29 mouse cellular contexts compared by ENCODE assay signal in genomic region chr5:107681300-107681699, GRCm38 (mm10). TPM values are rescaled to one million over a fixed set of nuclear protein-coding genes. Genes with fewer than 3 reads are reported as not detected.
A peak's percentile ranks its signal among the peaks of the same experiment; 100 is the strongest.
DNase-seq lines count a peak whose midpoint lies in the region; ATAC-seq and TF ChIP-seq lines count a peak whose summit lies in the region.
"Had no signal": no experiment of that assay in that cellular context is flagged by ENCODE, and none has a peak within 500 bp of the region (broad histone marks: within the 10 kb centered on the region; RNA-seq: fewer than 3 reads in every experiment).

No protein-coding gene starts in this region.

- TF ChIP-seq CTCF in kidney, adult 2 months (conservative IDR thresholded peaks at IDR 0.05; ENCODE audit: insufficient read depth, insufficient read length, low read depth, low read length) = no peak

- H3K27ac ChIP-seq in hindbrain, embryonic 12.5 days = no peak overlapping the region
- H3K27ac ChIP-seq in kidney, adult 2 months (ENCODE audit: insufficient read depth, low read depth, low read length) = no peak overlapping the region
- H3K27ac ChIP-seq: embryonic facial prominence, embryonic 10.5 days; embryonic facial prominence, embryonic 13.5 days; forebrain, embryonic 13.5 days; gastrocnemius, adult 2 months; heart, embryonic 15.5 days; hindbrain, embryonic 15.5 days had no signal

- H3K4me2 ChIP-seq in hindbrain, embryonic 12.5 days (replicated peaks) = no peak overlapping the region
- H3K4me2 ChIP-seq: embryonic facial prominence, embryonic 13.5 days; forebrain, embryonic 13.5 days; heart, embryonic 12.5 days; heart, embryonic 15.5 days; hindbrain, embryonic 15.5 days had no signal

- DNase-seq in A20 (ENCODE audit: low read depth, low spot score) = peak; percentile 41
- DNase-seq in frontal cortex, postnatal 10 days (ENCODE audit: low spot score in 2 of 2) = no peak
- no peak for DNase-seq in kidney, adult 2 months
- DNase-seq: adrenal gland, postnatal 10 days; adrenal gland, postnatal 36 days; cerebellum, adult 18-20 months; cerebellum, adult 9-10 months; cerebellum, postnatal 14 days; embryo, embryonic 11 days; gastrocnemius, adult 2 months; gastrocnemius, postnatal 14 days; heart, adult 18-20 months; heart, postnatal 10 days; heart, postnatal 36 days had no signal

- peak; percentile 46 for ATAC-seq in common myeloid progenitor, adult 5-6 weeks (replicated peaks; ENCODE audit: low read depth, poor library complexity, severe bottlenecking)
- ATAC-seq in megakaryocyte, adult 5-6 weeks (ENCODE audit: poor library complexity, severe bottlenecking) = peak; percentile 54
- ATAC-seq in hindbrain, embryonic 12.5 days (ENCODE audit: low FRiP score) = no peak
- ATAC-seq: forebrain, embryonic 13.5 days; forebrain, embryonic 16.5 days; intestine, postnatal 0 days; Patski had no signal

- no peaks in the 10 kb centered on the region for H3K9me3 ChIP-seq in hindbrain, embryonic 12.5 days (replicated peaks)
- H3K9me3 ChIP-seq: embryonic facial prominence, embryonic 10.5 days; embryonic facial prominence, embryonic 13.5 days; forebrain, embryonic 13.5 days; G1E; heart, embryonic 12.5 days; heart, embryonic 15.5 days; hindbrain, embryonic 15.5 days had no signal

- no peak overlapping the region for H3K4me3 ChIP-seq in hindbrain, embryonic 12.5 days
- no peak overlapping the region for H3K4me3 ChIP-seq in kidney, adult 2 months (ENCODE audit: insufficient read depth, low read depth, low read length)
- H3K4me3 ChIP-seq: embryonic facial prominence, embryonic 10.5 days; embryonic facial prominence, embryonic 13.5 days; erythroblast, embryonic 14.5 days; forebrain, embryonic 13.5 days; gastrocnemius, adult 2 months; heart, embryonic 12.5 days; heart, embryonic 15.5 days; hindbrain, embryonic 15.5 days had no signal

- WGBS in hindbrain, embryonic 12.5 days = 76% methylated on average over 5 of the region's 5 CpGs
- WGBS in kidney, adult 2 months = 72% methylated on average over 5 of the region's 5 CpGs

- H3K9ac ChIP-seq in hindbrain, embryonic 12.5 days = no peak overlapping the region
- H3K9ac ChIP-seq: embryonic facial prominence, embryonic 13.5 days; forebrain, embryonic 13.5 days; heart, embryonic 12.5 days; heart, embryonic 15.5 days; hindbrain, embryonic 15.5 days had no signal

- H3K36me3 ChIP-seq in hindbrain, embryonic 12.5 days = no peaks in the 10 kb centered on the region
- H3K36me3 ChIP-seq in kidney, adult 2 months (ENCODE audit: control insufficient read depth, insufficient read depth, low read length) = no peaks in the 10 kb centered on the region
- H3K36me3 ChIP-seq: embryonic facial prominence, embryonic 10.5 days; embryonic facial prominence, embryonic 13.5 days; G1E; heart, embryonic 12.5 days; heart, embryonic 15.5 days; hindbrain, embryonic 15.5 days had no signal

- no peak for TF ChIP-seq POLR2A in kidney, adult 2 months (IDR thresholded peaks at IDR 0.05; ENCODE audit: low read depth, low read length)

- no peaks in the 10 kb centered on the region for H3K27me3 ChIP-seq in hindbrain, embryonic 12.5 days
- no peaks in the 10 kb centered on the region for H3K27me3 ChIP-seq in kidney, adult 2 months (replicated peaks; ENCODE audit: control insufficient read depth, insufficient read depth, low read length)
- H3K27me3 ChIP-seq: CH12.LX; embryonic facial prominence, embryonic 13.5 days; forebrain, embryonic 13.5 days; heart, embryonic 12.5 days; heart, embryonic 15.5 days; hindbrain, embryonic 15.5 days; Patski had no signal

- no peaks in the 10 kb centered on the region; the same call in 1 of the 2 replicates for H3K4me1 ChIP-seq in hindbrain, embryonic 12.5 days
- H3K4me1 ChIP-seq in kidney, adult 2 months (ENCODE audit: control insufficient read depth, insufficient read depth, low read length) = no peaks in the 10 kb centered on the region
- H3K4me1 ChIP-seq: forebrain, embryonic 13.5 days; heart, embryonic 12.5 days; heart, embryonic 15.5 days; hindbrain, embryonic 15.5 days had no signal

RNA-seq across cellular contexts. Expression of gene Gfi1, which starts 44.5 kb away (rescaled TPM):
- 9.0 and 9.8 TPM in 2 replicates for total RNA-seq in common myeloid progenitor, adult 5-6 weeks (2017)
- total RNA-seq in megakaryocyte, adult 5-6 weeks (2015) = 1.0 and 3.6 TPM in 2 replicates
- 2.2 and 3.7 TPM in 2 replicates for total RNA-seq in megakaryocyte, adult 5-6 weeks (2017)
- 0.23 TPM in 1 of 2 replicates, not detected in the other for polyA plus RNA-seq in hindbrain, embryonic 12.5 days (2016; fragmentation: Nextera tagmentation; extraction: Ambion mirVana)
- 0.19 and 0.53 TPM in 2 replicates for polyA plus RNA-seq in kidney, adult 2 months (2012; rRNA removed)
- total RNA-seq: gastrocnemius, adult 2 months; gastrocnemius, postnatal 14 days; heart, postnatal 36 days had no signal
- polyA plus RNA-seq: embryonic facial prominence, embryonic 10.5 days; embryonic facial prominence, embryonic 13.5 days; forebrain, embryonic 13.5 days; forebrain, embryonic 16.5 days; hindbrain, embryonic 15.5 days had no signal
